Mouse (Mus musculus): ENCODE results near the gene Klk1b8. TPM values are rescaled to one million over a fixed set of nuclear protein-coding genes. Genes with fewer than 3 reads are reported as not detected.

The Klk1b8 gene
- not detected in 2 replicates for polyA plus RNA-seq (2016; fragmentation: Nextera tagmentation; extraction: Ambion mirVana)

DNA sequence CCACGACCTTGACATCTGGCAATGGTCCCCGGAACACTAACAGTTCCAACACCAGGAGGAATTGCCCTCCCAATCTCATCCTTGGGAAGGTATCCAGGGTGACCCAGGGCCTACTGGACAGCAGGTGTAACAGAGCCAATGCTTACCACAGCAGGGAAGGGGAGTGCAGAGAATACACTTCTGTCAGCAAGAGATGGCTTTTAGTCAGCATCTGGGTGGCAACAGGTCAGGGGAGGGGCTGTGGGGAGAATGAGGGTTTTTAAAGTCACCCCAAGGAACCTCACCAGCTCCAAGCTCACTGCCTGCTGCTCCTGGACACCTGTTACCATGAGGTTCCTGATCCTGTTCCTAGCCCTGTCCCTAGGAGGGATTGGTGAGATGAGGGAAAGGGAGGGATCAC is at the start of gene Klk1b8:
TSS of gene Klk1b8 (plus strand) at position 301 of the 400 bp plus-strand sequence.
- Histone ChIP-seq H3K27ac (no peak within 1 kb of the TSS), H3K9me3 (replicated peaks) (no peaks in the 10 kb centered on the region), H3K36me3 (no peaks in the 10 kb centered on the region), H3K4me1 (no peaks in the 10 kb centered on the region), H3K27me3 (ENCODE audit: low read depth, poor library complexity, severe bottlenecking) (no peaks in the 10 kb centered on the region), H3K4me3 (no peak within 1 kb of the TSS)
- 81% methylated on average over 2 of the region's 2 CpGs for WGBS
- DNase-seq (ENCODE audit: low spot score) = no peak

DNA sequence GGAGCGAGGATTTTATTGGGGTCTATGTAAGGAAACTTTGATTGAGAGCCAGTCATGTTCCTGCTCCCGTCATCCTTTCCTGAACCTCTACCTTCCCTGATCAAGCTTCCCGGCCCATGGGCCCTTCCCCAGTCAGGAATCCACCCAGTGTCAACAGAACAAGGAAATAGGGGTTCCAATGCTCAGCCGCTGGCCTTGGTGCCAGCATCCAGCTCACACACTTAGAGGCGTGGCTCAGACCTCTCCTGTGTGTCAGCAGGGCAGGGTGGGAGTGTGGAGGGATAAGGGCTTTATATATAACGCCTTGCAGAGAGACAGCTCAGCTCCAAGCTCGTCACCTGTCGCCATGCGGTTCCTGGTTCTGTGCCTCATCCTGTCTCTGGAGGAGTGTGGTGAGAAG is 35.6 kb upstream of the Klk1b8 start:
- Histone ChIP-seq H3K27me3 (ENCODE audit: low read depth, poor library complexity, severe bottlenecking) (no peaks in the 10 kb centered on the region), H3K4me3 (no peak overlapping the region), H3K36me3 (no peaks in the 10 kb centered on the region), H3K27ac (no peak overlapping the region), H3K4me1 (no peaks in the 10 kb centered on the region), H3K9me3 (replicated peaks) (no peaks in the 10 kb centered on the region)
- WGBS = 67% methylated on average over 9 of the region's 9 CpGs
- DNase-seq (ENCODE audit: low spot score) = no peak

DNA sequence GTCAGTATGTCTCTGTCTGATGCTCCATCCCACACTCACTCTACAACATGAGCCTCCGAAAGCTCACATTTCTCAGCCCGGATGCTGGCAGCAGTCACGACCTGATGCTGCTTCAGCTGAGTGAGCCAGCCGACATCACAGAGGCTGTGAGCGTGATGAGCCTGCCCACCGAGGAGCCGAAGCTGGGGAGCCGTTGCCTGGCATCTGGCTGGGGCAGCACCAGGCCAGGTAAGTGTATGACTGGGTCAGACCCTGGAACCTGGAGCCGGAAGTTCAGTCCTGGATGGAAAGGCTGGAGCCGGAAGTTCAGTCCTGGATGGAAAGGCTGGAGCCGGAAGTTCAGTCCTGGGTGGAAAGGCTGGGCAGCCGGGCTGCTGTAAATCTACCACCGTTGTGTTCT is 32.0 kb upstream of the Klk1b8 start:
- no peak overlapping the region for H3K4me3 ChIP-seq
- no peak for DNase-seq (ENCODE audit: low spot score)
- H3K36me3 ChIP-seq = no peaks in the 10 kb centered on the region
- WGBS = 85% methylated on average over 13 of the region's 13 CpGs
- H3K27ac ChIP-seq = no peak overlapping the region
- H3K9me3 ChIP-seq (replicated peaks) = no peaks in the 10 kb centered on the region
- no peaks in the 10 kb centered on the region for H3K27me3 ChIP-seq (ENCODE audit: low read depth, poor library complexity, severe bottlenecking)
- no peaks in the 10 kb centered on the region for H3K4me1 ChIP-seq

DNA sequence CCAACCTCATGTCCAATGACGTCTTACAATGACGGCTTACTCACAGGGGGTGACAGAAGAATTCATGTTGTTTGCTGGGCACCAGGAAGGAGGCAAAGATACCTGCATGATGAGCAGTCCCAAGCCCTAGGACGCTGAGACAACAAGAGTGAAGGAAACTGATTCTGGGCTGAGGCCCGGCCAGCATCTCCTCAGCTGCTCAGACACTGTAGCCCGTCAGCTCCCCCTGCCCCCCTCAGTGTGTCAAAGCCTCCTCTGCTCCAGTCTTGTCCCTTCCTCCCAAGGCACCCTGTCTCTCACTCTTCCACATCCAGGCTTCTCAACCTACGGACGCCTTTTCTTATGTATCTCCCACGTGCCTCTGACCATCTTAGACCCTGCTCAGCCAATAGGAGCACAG is 31.6 kb upstream of the Klk1b8 start:
- no peak for DNase-seq (ENCODE audit: low spot score)
- H3K4me1 ChIP-seq = no peaks in the 10 kb centered on the region
- H3K9me3 ChIP-seq (replicated peaks) = no peaks in the 10 kb centered on the region
- H3K36me3 ChIP-seq = no peaks in the 10 kb centered on the region
- H3K27me3 ChIP-seq (ENCODE audit: low read depth, poor library complexity, severe bottlenecking) = no peaks in the 10 kb centered on the region
- H3K4me3 ChIP-seq = no peak overlapping the region
- H3K27ac ChIP-seq = no peak overlapping the region
- 83% methylated on average over 8 of the region's 8 CpGs for WGBS

DNA sequence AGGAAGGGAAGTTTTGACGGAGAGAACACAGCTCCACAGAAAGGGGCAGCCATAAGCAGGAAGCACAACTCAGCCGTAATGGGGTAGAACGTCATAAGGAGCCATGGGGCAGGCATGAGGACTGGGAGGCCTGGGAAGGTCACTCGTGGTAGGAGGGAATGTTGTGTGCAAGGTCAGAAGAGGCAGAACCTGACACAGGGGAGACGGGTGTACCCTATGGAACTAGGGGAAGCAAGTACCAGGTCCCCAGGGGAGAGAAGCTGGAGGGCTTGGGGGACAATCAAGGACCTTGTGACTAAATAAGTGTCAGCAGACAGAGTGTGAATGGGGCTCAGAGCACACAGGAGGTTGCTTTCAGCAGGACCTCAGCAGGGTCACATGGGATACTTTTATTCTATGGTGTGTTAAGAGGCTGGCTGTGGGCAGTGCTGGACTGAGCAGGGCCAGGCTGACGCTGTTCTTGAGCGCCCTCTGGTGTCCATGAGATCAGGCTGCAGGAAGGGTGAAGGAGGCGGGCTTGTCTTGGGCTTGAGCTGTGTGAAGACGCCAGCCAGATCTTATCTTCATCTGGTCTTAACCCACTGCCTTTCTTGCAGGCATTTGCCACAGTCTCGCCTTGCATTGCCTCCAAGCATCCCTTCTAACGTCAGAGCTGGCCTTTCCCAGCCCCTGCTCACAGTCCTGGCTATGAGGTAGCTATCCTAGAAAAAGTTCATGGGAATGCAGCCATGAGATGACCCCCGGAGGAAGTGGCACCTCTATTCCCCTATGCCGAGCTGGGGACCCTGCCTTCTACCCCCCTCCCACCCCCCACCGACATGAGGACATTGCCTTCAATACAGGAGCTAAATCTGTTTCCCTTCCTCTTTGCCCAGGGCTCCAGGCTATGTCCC is 30.7 kb upstream of the Klk1b8 start:
- Histone ChIP-seq H3K27ac (no peak overlapping the region), H3K4me1 (no peaks in the 10 kb centered on the region), H3K27me3 (ENCODE audit: low read depth, poor library complexity, severe bottlenecking) (no peaks in the 10 kb centered on the region), H3K9me3 (replicated peaks) (no peaks in the 10 kb centered on the region), H3K36me3 (no peaks in the 10 kb centered on the region), H3K4me3 (no peak overlapping the region)
- DNase-seq (ENCODE audit: low spot score) = peak; percentile 82
- 34% methylated on average over 14 of the region's 14 CpGs for WGBS

DNA sequence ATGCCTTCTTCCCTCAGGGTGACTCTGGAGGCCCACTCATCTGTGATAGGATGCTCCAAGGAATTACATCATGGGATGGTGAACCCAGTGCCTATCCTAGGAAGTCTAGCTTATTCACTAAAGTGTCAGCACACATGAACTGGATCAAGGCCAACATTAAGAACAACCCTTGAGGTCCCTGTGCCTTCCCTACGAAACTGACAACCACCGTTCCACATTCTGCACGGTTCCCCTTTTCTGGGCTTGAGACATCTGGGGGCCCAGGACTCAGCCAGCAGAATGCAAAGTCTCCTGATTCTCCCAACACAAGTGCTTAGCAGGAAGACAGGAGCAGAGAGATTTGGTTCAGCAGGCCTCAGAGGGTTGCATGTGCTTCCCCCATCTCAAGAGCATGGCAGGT is 29.9 kb upstream of the Klk1b8 start:
- Histone ChIP-seq H3K27me3 (ENCODE audit: low read depth, poor library complexity, severe bottlenecking) (no peaks in the 10 kb centered on the region), H3K9me3 (replicated peaks) (no peaks in the 10 kb centered on the region), H3K4me1 (no peaks in the 10 kb centered on the region), H3K4me3 (no peak overlapping the region), H3K27ac (no peak overlapping the region), H3K36me3 (no peaks in the 10 kb centered on the region)
- 91% methylated on average over 3 of the region's 3 CpGs for WGBS
- no peak for DNase-seq (ENCODE audit: low spot score)

DNA sequence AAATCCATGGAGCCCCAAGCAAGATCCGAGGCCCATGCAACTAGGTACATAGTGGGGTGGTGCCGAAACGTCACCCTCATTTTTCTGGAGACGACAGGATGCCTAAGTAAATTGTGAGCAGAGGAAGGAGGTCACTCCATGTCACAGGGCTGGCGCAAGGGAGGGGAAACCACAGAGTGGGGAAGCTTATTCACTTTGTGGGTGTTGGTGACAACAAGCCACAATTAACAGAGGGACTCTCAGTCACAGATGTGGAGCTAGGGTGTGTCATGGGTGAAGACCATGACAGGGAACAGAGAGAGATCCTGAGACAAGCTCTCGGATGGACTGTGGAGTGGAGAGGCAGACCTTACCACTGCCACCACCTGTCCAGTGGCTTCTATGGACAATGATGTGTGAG is 29.4 kb upstream of the Klk1b8 start:
- no peak overlapping the region for H3K4me3 ChIP-seq
- H3K27me3 ChIP-seq (ENCODE audit: low read depth, poor library complexity, severe bottlenecking) = no peaks in the 10 kb centered on the region
- WGBS = 85% methylated on average over 6 of the region's 6 CpGs
- no peaks in the 10 kb centered on the region for H3K9me3 ChIP-seq (replicated peaks)
- no peaks in the 10 kb centered on the region for H3K4me1 ChIP-seq
- H3K27ac ChIP-seq = no peak overlapping the region
- no peaks in the 10 kb centered on the region for H3K36me3 ChIP-seq
- DNase-seq (ENCODE audit: low spot score) = no peak

DNA sequence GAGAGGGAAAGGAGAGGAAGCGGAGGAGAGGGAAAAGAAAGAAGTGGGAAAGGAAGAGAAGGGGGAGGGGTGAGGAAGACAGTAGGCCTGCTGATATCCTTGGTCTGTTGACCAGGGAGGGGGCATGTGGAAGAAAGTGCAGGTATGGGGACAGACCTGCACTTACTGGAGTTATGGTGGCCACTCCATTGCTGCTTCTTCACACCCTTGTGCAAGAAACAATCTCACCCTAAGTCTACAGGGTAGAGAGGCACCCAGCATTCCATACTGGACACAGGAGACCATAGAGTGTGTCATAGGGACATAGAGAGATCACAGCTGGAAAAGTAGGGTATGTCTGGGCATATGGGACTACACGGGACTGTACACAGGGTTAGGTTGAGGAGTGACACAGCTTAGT is 28.5 kb upstream of the Klk1b8 start:
- H3K4me3 ChIP-seq = no peak overlapping the region
- H3K9me3 ChIP-seq (replicated peaks) = no peaks in the 10 kb centered on the region
- no peak for DNase-seq (ENCODE audit: low spot score)
- H3K27ac ChIP-seq = no peak overlapping the region
- H3K4me1 ChIP-seq = no peaks in the 10 kb centered on the region
- H3K36me3 ChIP-seq = no peaks in the 10 kb centered on the region
- no peaks in the 10 kb centered on the region for H3K27me3 ChIP-seq (ENCODE audit: low read depth, poor library complexity, severe bottlenecking)
- 95% methylated on average over 2 of the region's 2 CpGs for WGBS

DNA sequence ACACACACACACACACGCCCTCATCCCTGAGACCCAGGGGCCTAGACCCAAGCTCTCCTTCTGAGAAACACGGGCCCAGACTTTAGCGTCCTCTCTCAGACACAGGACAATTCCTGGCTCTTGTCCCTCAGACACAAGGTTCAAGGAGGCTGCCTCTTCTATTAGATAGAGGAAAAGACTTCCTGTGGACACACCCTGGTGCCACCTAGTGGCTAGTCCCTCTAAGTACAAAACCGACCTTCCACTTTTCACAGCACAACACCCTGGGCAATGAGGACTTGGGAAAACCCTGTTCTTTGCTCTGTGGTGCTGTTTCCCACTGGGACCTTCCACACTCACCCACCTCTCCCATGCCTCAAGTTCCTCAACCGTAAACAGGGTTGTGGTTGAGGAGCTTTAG is 24.5 kb upstream of the Klk1b8 start:
- H3K4me1 ChIP-seq = no peaks in the 10 kb centered on the region
- H3K27me3 ChIP-seq (ENCODE audit: low read depth, poor library complexity, severe bottlenecking) = no peaks in the 10 kb centered on the region
- no peaks in the 10 kb centered on the region for H3K9me3 ChIP-seq (replicated peaks)
- peak; percentile 45 for DNase-seq (ENCODE audit: low spot score)
- no peak overlapping the region for H3K27ac ChIP-seq
- 67% methylated on average over 5 of the region's 5 CpGs for WGBS
- no peaks in the 10 kb centered on the region for H3K36me3 ChIP-seq
- no peak overlapping the region for H3K4me3 ChIP-seq

DNA sequence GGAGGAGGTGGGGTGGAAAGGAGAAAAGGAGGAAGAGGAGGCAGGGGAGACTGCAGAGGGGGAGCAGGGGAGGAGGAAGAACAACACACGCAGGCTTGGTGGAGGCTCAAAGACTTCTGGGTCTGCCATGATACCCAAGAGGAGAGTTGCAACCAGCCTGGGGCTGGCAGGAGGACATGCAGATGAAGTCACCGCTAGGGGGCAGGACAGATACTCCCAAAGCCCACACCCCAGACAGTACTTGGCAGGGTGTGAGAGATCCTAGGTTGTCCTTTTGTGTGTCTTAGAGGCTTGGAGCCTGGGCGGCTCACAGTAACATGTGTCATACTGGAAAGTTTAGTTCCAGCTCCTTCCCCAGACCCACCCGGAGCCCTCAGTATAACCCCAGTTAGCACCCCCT is 21.9 kb upstream of the Klk1b8 start:
- Histone ChIP-seq H3K27ac (no peak overlapping the region), H3K4me1 (peaks cover 6% of the 10 kb centered on the region; the same call in 1 of the 2 replicates), H3K9me3 (replicated peaks) (no peaks in the 10 kb centered on the region), H3K36me3 (no peaks in the 10 kb centered on the region), H3K4me3 (no peak overlapping the region), H3K27me3 (ENCODE audit: low read depth, poor library complexity, severe bottlenecking) (no peaks in the 10 kb centered on the region)
- DNase-seq (ENCODE audit: low spot score) = no peak
- 54% methylated on average over 4 of the region's 4 CpGs for WGBS

DNA sequence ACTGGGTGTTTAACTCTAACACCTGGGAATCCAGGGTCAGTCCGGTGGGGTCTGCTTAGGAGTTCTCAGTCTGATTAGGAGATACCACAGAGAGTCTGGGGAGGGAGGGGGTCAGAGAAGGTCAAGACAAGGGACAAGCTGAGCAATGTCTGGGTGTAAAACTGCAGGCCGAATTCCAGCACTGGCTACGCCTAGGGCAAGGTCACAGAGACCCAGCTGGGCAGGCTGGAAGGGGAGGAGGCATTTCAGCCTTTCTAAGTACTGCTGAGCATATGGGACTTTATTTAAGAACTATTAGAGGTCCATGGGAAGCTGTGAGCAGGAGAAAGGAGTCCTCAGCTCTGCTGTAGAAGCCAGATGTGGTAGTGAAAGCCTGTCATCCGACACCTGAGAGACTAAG is 18.1 kb upstream of the Klk1b8 start:
- no peak for DNase-seq (ENCODE audit: low spot score)
- peaks cover 6% of the 10 kb centered on the region; the same call in 1 of the 2 replicates for H3K4me1 ChIP-seq
- no peak overlapping the region for H3K27ac ChIP-seq
- H3K27me3 ChIP-seq (ENCODE audit: low read depth, poor library complexity, severe bottlenecking) = no peaks in the 10 kb centered on the region
- no peaks in the 10 kb centered on the region for H3K36me3 ChIP-seq
- H3K4me3 ChIP-seq = no peak overlapping the region
- H3K9me3 ChIP-seq (replicated peaks) = no peaks in the 10 kb centered on the region
- 60% methylated on average over 4 of the region's 4 CpGs for WGBS

DNA sequence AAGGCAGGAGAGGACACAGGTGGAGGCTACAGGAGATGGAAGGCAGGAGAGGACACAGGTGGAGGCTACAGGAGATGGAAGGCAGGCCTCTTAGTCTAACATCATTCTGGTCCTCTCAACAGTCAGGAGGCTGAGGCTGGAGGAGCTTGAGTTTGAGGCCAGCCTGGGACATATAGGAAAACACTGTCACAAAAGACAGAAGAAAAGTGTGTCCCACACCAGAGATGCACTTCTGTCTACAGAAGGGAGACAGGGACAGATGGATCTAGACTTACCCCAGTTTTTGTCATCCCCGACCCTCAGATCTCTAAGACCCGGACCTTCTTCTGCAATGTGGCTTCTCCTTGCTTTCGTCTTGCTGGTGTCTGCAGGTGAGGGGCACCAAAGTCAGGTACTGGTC is 17.0 kb upstream of the Klk1b8 start, which contains the start of gene Klk15:
TSS of gene Klk15 (plus strand) at position 301 of the 400 bp plus-strand sequence.
- Histone ChIP-seq H3K36me3 (no peaks in the 10 kb centered on the region), H3K27ac (no peak within 1 kb of the TSS), H3K4me1 (peaks cover 6% of the 10 kb centered on the region; the same call in 1 of the 2 replicates), H3K9me3 (replicated peaks) (no peaks in the 10 kb centered on the region), H3K4me3 (no peak within 1 kb of the TSS), H3K27me3 (ENCODE audit: low read depth, poor library complexity, severe bottlenecking) (no peaks in the 10 kb centered on the region)
- WGBS = 87% methylated on average over 3 of the region's 3 CpGs
- DNase-seq (ENCODE audit: low spot score) = no peak

DNA sequence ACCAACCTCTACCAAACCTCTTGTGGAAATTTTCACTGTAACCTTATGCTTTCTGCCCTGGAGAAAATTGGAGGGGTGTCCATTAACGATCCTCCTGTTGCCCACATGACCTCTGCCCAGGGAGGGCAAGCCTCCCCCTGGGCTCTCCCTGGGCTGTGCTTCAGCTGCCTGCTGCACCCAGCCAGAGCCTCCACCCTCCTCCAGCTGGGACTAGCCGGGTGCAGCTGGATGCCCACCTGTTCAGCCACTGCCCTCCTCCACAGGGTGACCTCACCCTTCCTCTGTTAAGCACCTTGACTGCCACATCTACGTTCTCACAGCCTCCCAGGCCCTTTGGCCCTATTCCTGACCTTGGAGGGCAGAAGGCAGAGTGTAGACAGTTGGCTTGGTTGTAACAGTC is 15.7 kb upstream of the Klk1b8 start:
- DNase-seq (ENCODE audit: low spot score) = no peak
- Histone ChIP-seq H3K27ac (no peak overlapping the region), H3K4me1 (peaks cover 6% of the 10 kb centered on the region; the same call in 1 of the 2 replicates), H3K27me3 (ENCODE audit: low read depth, poor library complexity, severe bottlenecking) (no peaks in the 10 kb centered on the region), H3K36me3 (no peaks in the 10 kb centered on the region), H3K4me3 (no peak overlapping the region), H3K9me3 (replicated peaks) (no peaks in the 10 kb centered on the region)
- 73% methylated on average over 3 of the region's 3 CpGs for WGBS
